Mouse (Mus musculus): ENCODE measurements around the gene Plac9b.
"Not testable (repeated sequence)": the region's sequence is repeated elsewhere in the genome, so short reads cannot be mapped to it uniquely, and the experiment has no call there.

- not testable (repeated sequence) for TF ChIP-seq CTCF (IDR thresholded peaks at IDR 0.05; ENCODE audit: control insufficient read depth, insufficient read depth, low read length); POLR2A (IDR thresholded peaks at IDR 0.05; ENCODE audit: borderline replicate concordance, control insufficient read depth, low read depth, low read length)
These were observed 63.2 kb downstream of the Plac9b start for GRCm38 (mm10) chr14:26119095-26119494.
